Mouse (Mus musculus) cerebellum, adult (tissue): ENCODE data around the gene Hcfc1r1.

Experiments
- ATAC-seq: cut with Nextera tagmentation; 2 replicates; pipeline ENCODE4 v1.9.2; 2017; ENCODE audit warnings: mild to moderate bottlenecking, moderate library complexity, mixed read lengths; ENCODE audit not compliant: insufficient number of reproducible peaks, low FRiP score, low TSS enrichment

The Hcfc1r1 gene

GRCm38 (mm10) chr17:23673424-23674073 lies at the start of gene Hcfc1r1, which contains the start of gene Thoc6:
Hcfc1r1 (plus strand) TSS chr17:23673596.
Thoc6 (minus strand) TSS chr17:23673882.
- peak; percentile 94 for ATAC-seq

- no peak for ATAC-seq
Measured at GRCm38 (mm10) chr17:23627813-23628212, 45.6 kb upstream of the Hcfc1r1 start.

GRCm38 (mm10) chr17:23630195-23631020 lies 43.0 kb upstream of the Hcfc1r1 start:
- peak; percentile 66; the same call in 1 of the 2 replicates for ATAC-seq

- ATAC-seq = no peak
Measured at GRCm38 (mm10) chr17:23631241-23631640, 42.2 kb upstream of the Hcfc1r1 start.

GRCm38 (mm10) chr17:23644613-23645495 lies 28.5 kb upstream of the Hcfc1r1 start, which contains the start of gene Mmp25:
Mmp25 (minus strand) TSS chr17:23645277.
- ATAC-seq = no peak

GRCm38 (mm10) chr17:23645894-23646293 lies 27.5 kb upstream of the Hcfc1r1 start:
- no peak for ATAC-seq

GRCm38 (mm10) chr17:23651363-23651762 lies 22.0 kb upstream of the Hcfc1r1 start:
- no peak for ATAC-seq

GRCm38 (mm10) chr17:23653324-23653723 lies 20.1 kb upstream of the Hcfc1r1 start:
- no peak for ATAC-seq

GRCm38 (mm10) chr17:23654001-23654400 lies 19.4 kb upstream of the Hcfc1r1 start:
- ATAC-seq = no peak

GRCm38 (mm10) chr17:23654410-23654809 lies 19.0 kb upstream of the Hcfc1r1 start:
- no peak for ATAC-seq

- ATAC-seq = no peak
Measured at GRCm38 (mm10) chr17:23658450-23658849, 14.9 kb upstream of the Hcfc1r1 start.

GRCm38 (mm10) chr17:23660117-23660875 lies 13.1 kb upstream of the Hcfc1r1 start, which contains the start of gene Bicdl2:
Bicdl2 (plus strand) TSS chr17:23660506.
- no peak for ATAC-seq

- ATAC-seq = no peak
Measured at GRCm38 (mm10) chr17:23660876-23661200, 12.6 kb upstream of the Hcfc1r1 start.

GRCm38 (mm10) chr17:23661526-23661925 lies 11.9 kb upstream of the Hcfc1r1 start:
- no peak for ATAC-seq

- ATAC-seq = no peak; the same call in 1 of the 2 replicates
Measured at GRCm38 (mm10) chr17:23664556-23665021, 8.8 kb upstream of the Hcfc1r1 start.

- ATAC-seq = no peak
Measured at GRCm38 (mm10) chr17:23665511-23665910, 7.9 kb upstream of the Hcfc1r1 start.

- ATAC-seq = no peak
Measured at GRCm38 (mm10) chr17:23670516-23671074, 2.8 kb upstream of the Hcfc1r1 start.

GRCm38 (mm10) chr17:23671519-23671918 lies 1.9 kb upstream of the Hcfc1r1 start:
- ATAC-seq = no peak

GRCm38 (mm10) chr17:23672761-23673160 lies 635 bp upstream of the Hcfc1r1 start:
- no peak for ATAC-seq
